Mouse (Mus musculus): Measurements from ENCODE around the gene Kcnq5. TPM values are rescaled to one million over a fixed set of nuclear protein-coding genes. Genes with fewer than 3 reads are reported as not detected.

Kcnq5 gene
- polyA plus RNA-seq, 1 experiment from 2014 or later = 0.99 TPM

DNA sequence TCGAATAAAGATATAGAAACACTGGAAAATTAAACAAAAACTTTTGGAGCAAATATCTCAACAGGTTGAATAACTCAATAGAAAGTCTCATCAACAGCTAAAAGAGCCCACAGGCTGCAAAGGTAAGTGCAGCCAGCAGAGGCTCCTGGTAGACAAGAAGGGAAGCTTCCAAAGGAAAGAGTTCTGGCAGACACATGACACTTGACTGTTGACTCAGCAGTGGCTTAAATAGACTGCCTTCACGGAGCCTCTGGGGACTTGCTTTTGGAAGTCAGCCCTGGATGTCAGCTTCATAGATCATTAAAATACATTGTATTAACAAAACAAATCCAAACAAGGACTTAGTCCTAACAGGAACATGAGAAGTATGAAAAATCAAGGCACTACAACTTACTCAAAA is 513.5 kb downstream of the Kcnq5 start:
- Histone ChIP-seq H3K9ac (ENCODE audit: low read depth, low read length) (no peak overlapping the region), H3K4me2 (replicated peaks; ENCODE audit: low read depth, low read length) (no peak overlapping the region), H3K27ac (ENCODE audit: low read depth, low read length) (no peak overlapping the region), H3K27me3 (ENCODE audit: control insufficient read depth, insufficient read depth, low read length) (no peaks in the 10 kb centered on the region), H3K36me3 (ENCODE audit: control insufficient read depth, insufficient read depth, low read length) (no peaks in the 10 kb centered on the region), H3K4me1 (ENCODE audit: control insufficient read depth, insufficient read depth, low read length) (no peaks in the 10 kb centered on the region), H3K9me3 (ENCODE audit: control insufficient read depth, low read length) (no peaks in the 10 kb centered on the region), H3K4me3 (ENCODE audit: low read length) (no peak overlapping the region)
- no peak for ATAC-seq (ENCODE audit: low FRiP score, low TSS enrichment)
- WGBS = 63% methylated on average over 2 of the region's 2 CpGs

GRCm38 (mm10) chr1:21436753-21437152 is 525.0 kb downstream of the Kcnq5 start:
- Histone ChIP-seq H3K4me3 (ENCODE audit: low read length) (no peak overlapping the region), H3K4me1 (ENCODE audit: control insufficient read depth, insufficient read depth, low read length) (no peaks in the 10 kb centered on the region), H3K27me3 (ENCODE audit: control insufficient read depth, insufficient read depth, low read length) (no peaks in the 10 kb centered on the region), H3K27ac (ENCODE audit: low read depth, low read length) (no peak overlapping the region), H3K4me2 (replicated peaks; ENCODE audit: low read depth, low read length) (no peak overlapping the region), H3K9ac (ENCODE audit: low read depth, low read length) (no peak overlapping the region), H3K36me3 (ENCODE audit: control insufficient read depth, insufficient read depth, low read length) (no peaks in the 10 kb centered on the region), H3K9me3 (ENCODE audit: control insufficient read depth, low read length) (no peaks in the 10 kb centered on the region)
- no peak for ATAC-seq (ENCODE audit: low FRiP score, low TSS enrichment)
- 84% methylated on average over 3 of the region's 3 CpGs for WGBS

- H3K4me2 ChIP-seq (replicated peaks; ENCODE audit: low read depth, low read length) = no peak overlapping the region
- H3K9ac ChIP-seq (ENCODE audit: low read depth, low read length) = no peak overlapping the region
- H3K36me3 ChIP-seq (ENCODE audit: control insufficient read depth, insufficient read depth, low read length) = no peaks in the 10 kb centered on the region
- H3K27ac ChIP-seq (ENCODE audit: low read depth, low read length) = no peak overlapping the region
- ATAC-seq (ENCODE audit: low FRiP score, low TSS enrichment) = no peak
- H3K27me3 ChIP-seq (ENCODE audit: control insufficient read depth, insufficient read depth, low read length) = no peaks in the 10 kb centered on the region
- no peaks in the 10 kb centered on the region for H3K4me1 ChIP-seq (ENCODE audit: control insufficient read depth, insufficient read depth, low read length)
- H3K4me3 ChIP-seq (ENCODE audit: low read length) = no peak overlapping the region
- no peaks in the 10 kb centered on the region for H3K9me3 ChIP-seq (ENCODE audit: control insufficient read depth, low read length)
- 62% methylated on average over 3 of the region's 3 CpGs for WGBS
Observed at GRCm38 (mm10) chr1:21434853-21435252, 526.9 kb downstream of the Kcnq5 start.

DNA sequence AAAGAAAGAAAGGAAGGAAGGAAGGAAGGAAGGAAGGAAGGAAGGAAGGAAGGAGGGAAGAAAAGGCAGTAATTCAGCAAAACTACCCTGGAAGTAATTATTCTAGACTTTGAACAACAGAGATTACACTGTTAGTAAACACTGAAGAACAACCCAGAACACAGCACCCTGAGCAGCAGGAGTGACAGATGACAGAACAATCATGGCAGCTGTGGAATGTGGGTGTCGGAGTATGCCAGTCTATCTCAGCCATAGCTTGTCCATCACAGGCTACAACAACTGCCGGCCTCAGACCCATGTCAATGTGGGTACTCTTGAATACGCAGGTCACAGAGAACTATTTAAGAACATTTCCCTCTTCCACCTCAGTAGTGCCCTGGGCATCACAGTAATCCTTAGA is 530.1 kb downstream of the Kcnq5 start:
- H3K27me3 ChIP-seq (ENCODE audit: control insufficient read depth, insufficient read depth, low read length) = no peaks in the 10 kb centered on the region
- H3K9ac ChIP-seq (ENCODE audit: low read depth, low read length) = no peak overlapping the region
- ATAC-seq (ENCODE audit: low FRiP score, low TSS enrichment) = no peak
- no peaks in the 10 kb centered on the region for H3K4me1 ChIP-seq (ENCODE audit: control insufficient read depth, insufficient read depth, low read length)
- 89% methylated on average over 3 of the region's 3 CpGs for WGBS
- no peaks in the 10 kb centered on the region for H3K36me3 ChIP-seq (ENCODE audit: control insufficient read depth, insufficient read depth, low read length)
- no peaks in the 10 kb centered on the region for H3K9me3 ChIP-seq (ENCODE audit: control insufficient read depth, low read length)
- H3K4me2 ChIP-seq (replicated peaks; ENCODE audit: low read depth, low read length) = no peak overlapping the region
- no peak overlapping the region for H3K4me3 ChIP-seq (ENCODE audit: low read length)
- H3K27ac ChIP-seq (ENCODE audit: low read depth, low read length) = no peak overlapping the region

GRCm38 (mm10) chr1:21428079-21428478 is 533.7 kb downstream of the Kcnq5 start:
- Histone ChIP-seq H3K9me3 (ENCODE audit: control insufficient read depth, low read length) (no peaks in the 10 kb centered on the region), H3K9ac (ENCODE audit: low read depth, low read length) (no peak overlapping the region), H3K4me2 (replicated peaks; ENCODE audit: low read depth, low read length) (no peak overlapping the region), H3K36me3 (ENCODE audit: control insufficient read depth, insufficient read depth, low read length) (no peaks in the 10 kb centered on the region), H3K27me3 (ENCODE audit: control insufficient read depth, insufficient read depth, low read length) (no peaks in the 10 kb centered on the region), H3K4me1 (ENCODE audit: control insufficient read depth, insufficient read depth, low read length) (no peaks in the 10 kb centered on the region), H3K4me3 (ENCODE audit: low read length) (no peak overlapping the region), H3K27ac (ENCODE audit: low read depth, low read length) (no peak overlapping the region)
- 87% methylated on average over 4 of the region's 4 CpGs for WGBS
- ATAC-seq (ENCODE audit: low FRiP score, low TSS enrichment) = no peak

DNA sequence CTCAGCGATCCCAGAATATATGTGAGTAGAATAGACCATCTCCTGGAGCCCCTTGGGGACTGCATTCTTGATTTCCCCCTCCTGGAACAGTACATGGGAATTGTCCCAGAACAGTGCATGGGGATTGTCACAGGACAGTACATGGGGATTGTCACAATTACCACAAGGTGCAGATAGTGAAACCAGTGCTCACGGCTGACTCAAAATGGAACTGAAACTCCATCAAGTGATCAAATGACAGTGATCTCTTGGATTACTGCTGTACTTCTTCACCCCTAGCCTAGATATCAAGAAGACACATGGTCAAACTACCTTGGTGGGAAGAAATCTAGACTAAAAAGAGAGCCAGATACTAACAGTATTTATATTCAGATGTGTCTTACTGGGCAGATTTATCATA is 536.1 kb downstream of the Kcnq5 start:
- no peaks in the 10 kb centered on the region for H3K4me1 ChIP-seq (ENCODE audit: control insufficient read depth, insufficient read depth, low read length)
- WGBS = 86% methylated on average over 2 of the region's 2 CpGs
- H3K4me2 ChIP-seq (replicated peaks; ENCODE audit: low read depth, low read length) = no peak overlapping the region
- H3K9ac ChIP-seq (ENCODE audit: low read depth, low read length) = no peak overlapping the region
- H3K36me3 ChIP-seq (ENCODE audit: control insufficient read depth, insufficient read depth, low read length) = no peaks in the 10 kb centered on the region
- no peak overlapping the region for H3K27ac ChIP-seq (ENCODE audit: low read depth, low read length)
- H3K27me3 ChIP-seq (ENCODE audit: control insufficient read depth, insufficient read depth, low read length) = no peaks in the 10 kb centered on the region
- H3K4me3 ChIP-seq (ENCODE audit: low read length) = no peak overlapping the region
- ATAC-seq (ENCODE audit: low FRiP score, low TSS enrichment) = no peak
- no peaks in the 10 kb centered on the region for H3K9me3 ChIP-seq (ENCODE audit: control insufficient read depth, low read length)

- H3K36me3 ChIP-seq (ENCODE audit: control insufficient read depth, insufficient read depth, low read length) = no peaks in the 10 kb centered on the region
- H3K4me1 ChIP-seq (ENCODE audit: control insufficient read depth, insufficient read depth, low read length) = no peaks in the 10 kb centered on the region
- H3K9ac ChIP-seq (ENCODE audit: low read depth, low read length) = no peak overlapping the region
- H3K27me3 ChIP-seq (ENCODE audit: control insufficient read depth, insufficient read depth, low read length) = no peaks in the 10 kb centered on the region
- H3K27ac ChIP-seq (ENCODE audit: low read depth, low read length) = no peak overlapping the region
- no peaks in the 10 kb centered on the region for H3K9me3 ChIP-seq (ENCODE audit: control insufficient read depth, low read length)
- no peak for ATAC-seq (ENCODE audit: low FRiP score, low TSS enrichment)
- no peak overlapping the region for H3K4me3 ChIP-seq (ENCODE audit: low read length)
- no peak overlapping the region for H3K4me2 ChIP-seq (replicated peaks; ENCODE audit: low read depth, low read length)
Observed at GRCm38 (mm10) chr1:21419370-21419769, 542.4 kb downstream of the Kcnq5 start.

DNA sequence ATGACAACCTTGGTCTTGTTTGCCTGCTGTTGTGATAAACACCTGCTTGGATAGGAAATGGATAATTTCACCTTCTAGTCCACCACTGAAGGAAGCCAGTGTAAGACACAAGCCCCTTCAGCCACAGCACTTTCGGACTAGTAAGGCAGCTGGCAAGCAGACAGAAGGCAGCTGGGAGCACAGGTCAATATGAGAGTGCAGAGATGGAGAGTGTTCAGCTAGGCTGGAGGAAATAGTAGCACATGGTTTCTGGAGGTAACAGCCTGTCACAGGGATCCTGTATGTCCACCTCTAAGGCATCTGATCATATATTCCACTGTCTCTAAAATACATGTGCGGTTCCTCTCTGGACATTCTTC is 549.6 kb downstream of the Kcnq5 start:
- Histone ChIP-seq H3K36me3 (ENCODE audit: control insufficient read depth, insufficient read depth, low read length) (no peaks in the 10 kb centered on the region), H3K4me2 (replicated peaks; ENCODE audit: low read depth, low read length) (no peak overlapping the region), H3K27me3 (ENCODE audit: control insufficient read depth, insufficient read depth, low read length) (no peaks in the 10 kb centered on the region), H3K9ac (ENCODE audit: low read depth, low read length) (no peak overlapping the region), H3K4me1 (ENCODE audit: control insufficient read depth, insufficient read depth, low read length) (no peaks in the 10 kb centered on the region), H3K27ac (ENCODE audit: low read depth, low read length) (no peak overlapping the region), H3K9me3 (ENCODE audit: control insufficient read depth, low read length) (no peaks in the 10 kb centered on the region), H3K4me3 (ENCODE audit: low read length) (no peak overlapping the region)
- 85% methylated on average over 2 of the region's 2 CpGs for WGBS
- no peak for ATAC-seq (ENCODE audit: low FRiP score, low TSS enrichment)

- peak overlapping the region; percentile 22 for H3K4me2 ChIP-seq (replicated peaks; ENCODE audit: low read depth, low read length)
- H3K9ac ChIP-seq (ENCODE audit: low read depth, low read length) = no peak overlapping the region
- no peaks in the 10 kb centered on the region for H3K4me1 ChIP-seq (ENCODE audit: control insufficient read depth, insufficient read depth, low read length)
- no peaks in the 10 kb centered on the region for H3K36me3 ChIP-seq (ENCODE audit: control insufficient read depth, insufficient read depth, low read length)
- 47% methylated on average over 18 of the region's 18 CpGs for WGBS
- H3K27me3 ChIP-seq (ENCODE audit: control insufficient read depth, insufficient read depth, low read length) = no peaks in the 10 kb centered on the region
- H3K27ac ChIP-seq (ENCODE audit: low read depth, low read length) = no peak overlapping the region
- ATAC-seq (ENCODE audit: low FRiP score, low TSS enrichment) = peak; percentile 71; the same call in 1 of the 2 replicates
- no peak overlapping the region for H3K4me3 ChIP-seq (ENCODE audit: low read length)
- no peaks in the 10 kb centered on the region for H3K9me3 ChIP-seq (ENCODE audit: control insufficient read depth, low read length)
Observed at GRCm38 (mm10) chr1:21411331-21412196, 550.2 kb downstream of the Kcnq5 start.
